Mouse (Mus musculus) heart, adult 18-20 months (tissue): ENCODE measurements around the gene Kmo. TPM values are rescaled to one million over a fixed set of nuclear protein-coding genes. Genes with fewer than 3 reads are reported as not detected.

Source experiments
- DNase-seq, 2 experiments: peaks; one replicate each; pipeline ENCODE4 v3.0.0; 2021 to 2022; ENCODE audit warnings: mixed read lengths in 1 of 2
- total RNA-seq, 2 experiments: library from RNA; stranded (reverse); gene quantifications; 2 replicates each; pipeline ENCODE4 v1.2.3; 2021

Gene Kmo
- total RNA-seq, 2 experiments from 2014 or later, result 0.51 to 0.62 TPM

GRCm38 (mm10) chr1:175693429-175693960 lies 73.3 kb downstream of the Kmo start:
- peak in 1 of 2 experiments; percentile 38 for DNase-seq

DNA sequence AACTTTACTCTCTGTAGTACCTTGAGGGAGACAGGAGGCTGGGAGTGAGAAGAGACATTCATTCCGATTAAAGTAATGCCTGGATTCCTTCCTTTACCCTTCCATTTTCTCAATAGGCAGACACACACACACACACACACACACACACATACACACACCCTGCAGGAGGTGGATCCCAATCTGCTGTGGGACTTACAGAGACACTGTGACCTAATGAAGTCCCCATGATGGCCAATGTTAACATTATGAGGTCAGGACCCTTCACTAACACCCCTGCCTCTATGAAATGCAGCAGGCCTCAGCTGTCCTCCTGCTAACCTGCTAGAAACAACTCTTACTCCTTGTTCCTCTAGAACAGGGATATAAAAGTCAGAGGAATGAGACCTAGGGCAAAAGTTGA lies 78.1 kb downstream of the Kmo start, which contains the start of gene Wdr64:
Gene Wdr64 (plus strand): TSS at position 301 of the 400 bp plus-strand sequence.
- DNase-seq, result no peak

- DNase-seq, result no peak
Measured at GRCm38 (mm10) chr1:175699375-175699774, 79.2 kb downstream of the Kmo start.

GRCm38 (mm10) chr1:175699796-175700195 lies 79.6 kb downstream of the Kmo start:
- no peak for DNase-seq

DNA sequence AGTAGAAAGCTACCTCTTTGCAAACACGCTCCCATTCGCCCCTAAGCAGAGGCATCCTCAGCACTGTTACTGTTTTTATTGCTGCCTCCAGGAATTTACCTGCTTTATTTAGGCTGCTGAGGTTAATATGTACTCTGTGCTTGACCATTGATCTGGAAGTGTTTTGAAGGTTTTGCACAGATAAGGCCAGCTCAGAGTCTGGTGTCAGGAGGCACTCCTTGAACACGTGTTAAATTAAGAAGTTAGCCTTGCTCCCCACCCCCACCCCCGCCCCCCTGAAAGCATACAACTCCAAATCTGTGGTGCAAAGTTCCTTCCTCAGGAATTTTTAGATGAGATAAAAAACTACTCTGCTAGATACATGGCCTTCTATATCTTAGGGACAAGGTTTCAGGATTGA lies 81.0 kb downstream of the Kmo start:
- DNase-seq, result no peak

GRCm38 (mm10) chr1:175707599-175707998 lies 87.4 kb downstream of the Kmo start:
- no peak for DNase-seq

GRCm38 (mm10) chr1:175708013-175708412 lies 87.8 kb downstream of the Kmo start:
- DNase-seq, result peak; percentile 14 to 26

Other genes with a start within 250 kb of the Kmo start
- 1 to 10 TPM; 1.2 to 3.8 TPM for gene Rgs7, start 127.9 kb upstream of the Kmo start, total RNA-seq
- gene Fh1, start 5.3 kb downstream of the Kmo start, total RNA-seq, result 100 to 1,000 TPM; 574 to 599 TPM
- gene Opn3, start 72.4 kb downstream of the Kmo start, total RNA-seq, result 1 to 10 TPM; 4.2 TPM
- gene Chml, start 72.5 kb downstream of the Kmo start, total RNA-seq, result 10 to 100 TPM in 1 of 2 experiments, 1 to 10 TPM in 1; 7.2 to 12.5 TPM
- not detected for gene Wdr64, start 78.2 kb downstream of the Kmo start, total RNA-seq